ENCODE assay signal across 8 mouse cellular contexts in genomic region chr9:106476002-106476923, GRCm38 (mm10). TPM values are rescaled to one million over a fixed set of nuclear protein-coding genes. Genes with fewer than 3 reads are reported as not detected.
A peak's percentile ranks its signal among the peaks of the same experiment; 100 is the strongest.
DNase-seq lines count a peak whose midpoint lies in the region; ATAC-seq and TF ChIP-seq lines count a peak whose summit lies in the region.

No protein-coding gene starts in this region.

- H3K36me3 ChIP-seq in hindbrain, embryonic 16.5 days (ENCODE audit: control insufficient read depth, insufficient read depth, low read length): no peaks in the 10 kb centered on the region
- H3K36me3 ChIP-seq in liver, embryonic 14.5 days (replicated peaks; ENCODE audit: control insufficient read depth, insufficient read depth, low read depth): no peaks in the 10 kb centered on the region
- H3K36me3 ChIP-seq in neural tube, embryonic 12.5 days: peaks cover 14% of the 10 kb centered on the region

- H3K9ac ChIP-seq in hindbrain, embryonic 16.5 days (ENCODE audit: low read depth, low read length): 0 out of 2 replicates have a peak overlapping the region, but pooled peaks have one; percentile 0
- H3K9ac ChIP-seq in liver, embryonic 14.5 days (replicated peaks): no peak overlapping the region
- H3K9ac ChIP-seq in neural tube, embryonic 12.5 days: no peak overlapping the region

- peak overlapping the region; percentile 44 for H3K4me2 ChIP-seq in hindbrain, embryonic 16.5 days (ENCODE audit: low read length)
- peak overlapping the region; percentile 92 for H3K4me2 ChIP-seq in liver, embryonic 14.5 days (ENCODE audit: low read depth)
- peak overlapping the region; percentile 91 for H3K4me2 ChIP-seq in neural tube, embryonic 12.5 days (replicated peaks)

- WGBS in hindbrain, embryonic 16.5 days: 39% methylated on average over 16 of the region's 16 CpGs
- WGBS in liver, embryonic 14.5 days (ENCODE audit: insufficient replicate concordance): 16% methylated on average over 16 of the region's 16 CpGs
- 38% methylated on average over 16 of the region's 16 CpGs for WGBS in neural tube, embryonic 12.5 days

- no peak overlapping the region for H3K4me3 ChIP-seq in hindbrain, embryonic 16.5 days (ENCODE audit: low read length)
- peak overlapping the region in 1 of 2 experiments; percentile 25; a peak in 2 of 4 replicates for H3K4me3 ChIP-seq in liver, embryonic 14.5 days (ENCODE audit: insufficient read depth in 1 of 2, low read depth in 2 of 2, low read length in 2 of 2)
- no peak overlapping the region for H3K4me3 ChIP-seq in neural tube, embryonic 12.5 days

- intact Hi-C loops in gastrocnemius, postnatal 14 days (cut with DNase I; ENCODE audit: low total_unique reads): no loop called here

- peak; percentile 38 for DNase-seq in layer of hippocampus, adult 9-11 months
- no peak for DNase-seq in layer of hippocampus, postnatal 25 days (ENCODE audit: extremely low spot score in 1 of 2, low spot score in 1 of 2)
- peak; percentile 80 to 82 for DNase-seq in adrenal gland, postnatal 36 days
- DNase-seq in gastrocnemius, postnatal 14 days: peak; percentile 79
- no peak for DNase-seq in liver, embryonic 14.5 days (ENCODE audit: low read depth in 3 of 3, low spot score in 3 of 3)
- DNase-seq in urinary bladder, adult 2 months (ENCODE audit: low spot score): peak; percentile 41

- no peaks in the 10 kb centered on the region for H3K27me3 ChIP-seq in hindbrain, embryonic 16.5 days (replicated peaks; ENCODE audit: control insufficient read depth, insufficient read depth, low read length)
- H3K27me3 ChIP-seq in liver, embryonic 14.5 days (ENCODE audit: control insufficient read depth, insufficient read depth, low read length): no peaks in the 10 kb centered on the region
- no peaks in the 10 kb centered on the region for H3K27me3 ChIP-seq in neural tube, embryonic 12.5 days (replicated peaks)

- H3K27ac ChIP-seq in hindbrain, embryonic 16.5 days (ENCODE audit: low read depth, low read length): no peak overlapping the region
- H3K27ac ChIP-seq in liver, embryonic 14.5 days: no peak overlapping the region
- H3K27ac ChIP-seq in neural tube, embryonic 12.5 days: no peak overlapping the region

- peaks cover 10% of the 10 kb centered on the region for H3K4me1 ChIP-seq in hindbrain, embryonic 16.5 days (ENCODE audit: control insufficient read depth, insufficient read depth, low read depth, low read length)
- peaks cover 6 to 12% of the 10 kb centered on the region in 2 experiments; a peak in 3 of 4 replicates for H3K4me1 ChIP-seq in liver, embryonic 14.5 days (replicated peaks; ENCODE audit: control insufficient read depth in 2 of 2, insufficient read depth in 2 of 2, low read length in 1 of 2)
- H3K4me1 ChIP-seq in neural tube, embryonic 12.5 days: peaks cover 30% of the 10 kb centered on the region

- no peaks in the 10 kb centered on the region for H3K9me3 ChIP-seq in hindbrain, embryonic 16.5 days (ENCODE audit: control insufficient read depth, low read length)
- H3K9me3 ChIP-seq in liver, embryonic 14.5 days (ENCODE audit: control insufficient read depth, low read length): no peaks in the 10 kb centered on the region
- no peaks in the 10 kb centered on the region for H3K9me3 ChIP-seq in neural tube, embryonic 12.5 days

- ATAC-seq in hindbrain, embryonic 16.5 days: no peak
- peak; percentile 7; the same call in 1 of the 2 replicates for ATAC-seq in liver, embryonic 14.5 days (ENCODE audit: insufficient read depth)
- ATAC-seq in neural tube, embryonic 12.5 days (ENCODE audit: low FRiP score, low read depth): peak; percentile 55

- TF ChIP-seq EP300 in liver, embryonic 14.5 days (IDR thresholded peaks at IDR 0.05; ENCODE audit: low read depth): no peak

- no peak for TF ChIP-seq CTCF in liver, embryonic 14.5 days (IDR thresholded peaks at IDR 0.05; ENCODE audit: low read depth)

RNA-seq across cellular contexts. Expression of gene Parp3, which starts 0.5 kb away (rescaled TPM):
- total RNA-seq in layer of hippocampus, postnatal 25 days (2021): 1 to 10 TPM; 3.2 to 4.7 TPM
- total RNA-seq in adrenal gland, postnatal 36 days (2021): 10 to 100 TPM; 37.8 to 55.4 TPM
- 10 to 100 TPM; 64.1 to 76.2 TPM for total RNA-seq in gastrocnemius, postnatal 14 days (2021)
- 1.3 TPM in 2 replicates for polyA plus RNA-seq in hindbrain, embryonic 16.5 days (2015; fragmentation: Nextera tagmentation; extraction: Ambion mirVana)
- 1.3 TPM in 2 replicates for polyA plus RNA-seq in liver, embryonic 14.5 days (2012; rRNA removed)
- polyA plus RNA-seq in liver, embryonic 14.5 days (2014; fragmentation: Nextera tagmentation; extraction: Ambion mirVana): 0.77 and 0.91 TPM in 2 replicates
- 0.78 and 2.2 TPM in 2 replicates for polyA plus RNA-seq in neural tube, embryonic 12.5 days (2016; fragmentation: Nextera tagmentation; extraction: Ambion mirVana)
- 70.2 and 82.3 TPM in 2 replicates for polyA plus RNA-seq in urinary bladder, adult 2 months (2012; rRNA removed)

RNA-seq across cellular contexts. Expression of gene Rrp9, which starts 0.5 kb away (rescaled TPM):
- 10 to 100 TPM; 30.9 to 34.9 TPM for total RNA-seq in layer of hippocampus, postnatal 25 days (2021)
- total RNA-seq in adrenal gland, postnatal 36 days (2021): 10 to 100 TPM; 28.0 to 37.2 TPM
- 10 to 100 TPM; 12.6 to 18.4 TPM for total RNA-seq in gastrocnemius, postnatal 14 days (2021)
- 43.1 and 43.9 TPM in 2 replicates for polyA plus RNA-seq in hindbrain, embryonic 16.5 days (2015; fragmentation: Nextera tagmentation; extraction: Ambion mirVana)
- polyA plus RNA-seq in liver, embryonic 14.5 days (2012; rRNA removed): 18.1 and 18.8 TPM in 2 replicates
- polyA plus RNA-seq in liver, embryonic 14.5 days (2014; fragmentation: Nextera tagmentation; extraction: Ambion mirVana): 22.1 and 25.1 TPM in 2 replicates
- polyA plus RNA-seq in neural tube, embryonic 12.5 days (2016; fragmentation: Nextera tagmentation; extraction: Ambion mirVana): 48.8 and 51.0 TPM in 2 replicates
- 30.6 and 31.0 TPM in 2 replicates for polyA plus RNA-seq in urinary bladder, adult 2 months (2012; rRNA removed)

RNA-seq across cellular contexts. Expression of gene Gpr62, which starts 10.5 kb away (rescaled TPM):
- total RNA-seq in layer of hippocampus, postnatal 25 days (2021): 10 to 100 TPM; 14.0 to 14.7 TPM
- under 1 TPM in 1 of 2 experiments, not detected in 1; 0.13 TPM for total RNA-seq in adrenal gland, postnatal 36 days (2021)
- under 1 TPM; 0.16 to 0.33 TPM for total RNA-seq in gastrocnemius, postnatal 14 days (2021)
- 1.3 and 1.4 TPM in 2 replicates for polyA plus RNA-seq in hindbrain, embryonic 16.5 days (2015; fragmentation: Nextera tagmentation; extraction: Ambion mirVana)
- polyA plus RNA-seq in liver, embryonic 14.5 days (2012; rRNA removed): not detected in 2 replicates
- polyA plus RNA-seq in liver, embryonic 14.5 days (2014; fragmentation: Nextera tagmentation; extraction: Ambion mirVana): not detected in 2 replicates
- 0.52 and 0.66 TPM in 2 replicates for polyA plus RNA-seq in neural tube, embryonic 12.5 days (2016; fragmentation: Nextera tagmentation; extraction: Ambion mirVana)
- polyA plus RNA-seq in urinary bladder, adult 2 months (2012; rRNA removed): 0.29 and 0.33 TPM in 2 replicates

RNA-seq across cellular contexts. Expression of gene Pcbp4, which starts 23.2 kb away (rescaled TPM):
- 100 to 1,000 TPM; 178 to 202 TPM for total RNA-seq in layer of hippocampus, postnatal 25 days (2021)
- 10 to 100 TPM; 20.2 to 27.7 TPM for total RNA-seq in adrenal gland, postnatal 36 days (2021)
- total RNA-seq in gastrocnemius, postnatal 14 days (2021): 10 to 100 TPM; 47.6 to 48.7 TPM
- 228 and 235 TPM in 2 replicates for polyA plus RNA-seq in hindbrain, embryonic 16.5 days (2015; fragmentation: Nextera tagmentation; extraction: Ambion mirVana)
- 11.3 and 18.3 TPM in 2 replicates for polyA plus RNA-seq in liver, embryonic 14.5 days (2012; rRNA removed)
- 5.6 and 5.7 TPM in 2 replicates for polyA plus RNA-seq in liver, embryonic 14.5 days (2014; fragmentation: Nextera tagmentation; extraction: Ambion mirVana)
- 358 and 362 TPM in 2 replicates for polyA plus RNA-seq in neural tube, embryonic 12.5 days (2016; fragmentation: Nextera tagmentation; extraction: Ambion mirVana)
- polyA plus RNA-seq in urinary bladder, adult 2 months (2012; rRNA removed): 42.5 and 47.9 TPM in 2 replicates

RNA-seq across cellular contexts. Expression of gene Iqcf1, which starts 23.5 kb away (rescaled TPM):
- not detected for total RNA-seq in layer of hippocampus, postnatal 25 days (2021)
- total RNA-seq in adrenal gland, postnatal 36 days (2021): not detected
- not detected for total RNA-seq in gastrocnemius, postnatal 14 days (2021)
- not detected in 2 replicates for polyA plus RNA-seq in hindbrain, embryonic 16.5 days (2015; fragmentation: Nextera tagmentation; extraction: Ambion mirVana)
- not detected in 2 replicates for polyA plus RNA-seq in liver, embryonic 14.5 days (2012; rRNA removed)
- polyA plus RNA-seq in liver, embryonic 14.5 days (2014; fragmentation: Nextera tagmentation; extraction: Ambion mirVana): not detected in 2 replicates
- not detected in 2 replicates for polyA plus RNA-seq in neural tube, embryonic 12.5 days (2016; fragmentation: Nextera tagmentation; extraction: Ambion mirVana)
- polyA plus RNA-seq in urinary bladder, adult 2 months (2012; rRNA removed): not detected in 2 replicates

Comparison
In these comparisons a context has a peak if more than half of its experiments do, and no peak if none do; other contexts are left out.
1. DNase-seq: peak in layer of hippocampus, adult 9-11 months (single experiment), adrenal gland, postnatal 36 days (2 of 2), gastrocnemius, postnatal 14 days (single experiment) and urinary bladder, adult 2 months (single experiment); none in layer of hippocampus, postnatal 25 days (0 of 2) and liver, embryonic 14.5 days (0 of 3).
2. RNA of gene Parp3, which starts 0.5 kb away (polyA plus RNA-seq): 70.2 to 82.3 TPM in urinary bladder, adult 2 months; 0.78 to 2.2 TPM in neural tube, embryonic 12.5 days, 1.3 TPM in hindbrain, embryonic 16.5 days and 0.77 to 1.3 TPM in liver, embryonic 14.5 days; every median in the first group is over 10 times any median in the second.
3. Peak in every context shown above with its lines, with median percentiles within 50 percentile points of each other: H3K4me2 ChIP-seq.